In the genomic region with DNA sequence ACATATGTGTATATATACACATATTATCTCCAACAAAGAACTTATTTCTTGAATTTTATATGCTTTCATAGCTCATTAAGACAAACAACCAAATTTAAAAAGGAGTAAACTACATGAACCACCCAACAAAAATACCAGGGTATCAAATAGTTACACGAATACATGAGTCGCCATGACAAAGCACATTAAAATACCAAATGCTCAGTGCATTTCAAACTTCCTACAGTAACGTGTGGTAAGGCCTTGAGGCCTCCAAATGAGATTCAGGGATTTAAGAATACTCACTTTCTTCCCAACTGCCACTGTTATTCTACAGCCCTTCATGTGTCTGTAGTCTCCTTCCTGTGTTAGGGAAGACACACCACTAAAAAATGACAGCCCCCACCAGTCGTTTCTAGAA, we compare ENCODE assay signal across 21 mouse cellular contexts.
"Had no signal": no experiment of that assay in that cellular context is flagged by ENCODE, and none has a peak within 500 bp of the region (broad histone marks: within the 10 kb centered on the region; RNA-seq: fewer than 3 reads in every experiment).

No protein-coding gene starts in this region.

- H3K27ac ChIP-seq: liver, embryonic 15.5 days; lung, embryonic 15.5 days; macrophage; midbrain, embryonic 12.5 days; neural tube, embryonic 12.5 days had no signal

- H3K9ac ChIP-seq: liver, embryonic 15.5 days; liver, postnatal 0 days; lung, embryonic 15.5 days; midbrain, embryonic 12.5 days; neural tube, embryonic 12.5 days had no signal

- H3K4me3 ChIP-seq: liver, embryonic 15.5 days; lung, embryonic 15.5 days; megakaryocyte, embryonic 14.5 days; midbrain, embryonic 12.5 days; neural tube, embryonic 12.5 days had no signal

- H3K27me3 ChIP-seq: liver, embryonic 15.5 days; lung, embryonic 15.5 days; megakaryocyte, embryonic 14.5 days; midbrain, embryonic 12.5 days; neural tube, embryonic 12.5 days had no signal

- H3K36me3 ChIP-seq: liver, embryonic 15.5 days; lung, embryonic 15.5 days had no signal

- ATAC-seq: liver, postnatal 0 days; lung, postnatal 0 days; midbrain, embryonic 16.5 days had no signal

- DNase-seq: liver, postnatal 0 days; lung, adult 2 months; lung, postnatal 14 days; lung, postnatal 36 days; midbrain, embryonic 14.5 days; retina, postnatal 1 day; right cerebral cortex, adult 18-20 months; right cerebral cortex, postnatal 25 days; right cerebral cortex, postnatal 4 days; spleen, adult 18-20 months; thymus, adult 2 months; thymus, postnatal 25 days; thymus, postnatal 4 days had no signal

- H3K9me3 ChIP-seq: liver, embryonic 15.5 days; lung, embryonic 15.5 days; megakaryocyte, embryonic 14.5 days; midbrain, embryonic 12.5 days; neural tube, embryonic 12.5 days had no signal

- H3K4me2 ChIP-seq: liver, embryonic 15.5 days; lung, embryonic 15.5 days; midbrain, embryonic 12.5 days; neural tube, embryonic 12.5 days had no signal
